Mouse (Mus musculus) ovary, adult 18-20 months (tissue): ENCODE measurements around the gene Syn3.

ENCODE experiments used
- DNase-seq: peaks from one replicate; pipeline ENCODE4 v3.0.0; 2022; ENCODE audit warnings: low spot score, mixed read lengths

Syn3 gene

DNA sequence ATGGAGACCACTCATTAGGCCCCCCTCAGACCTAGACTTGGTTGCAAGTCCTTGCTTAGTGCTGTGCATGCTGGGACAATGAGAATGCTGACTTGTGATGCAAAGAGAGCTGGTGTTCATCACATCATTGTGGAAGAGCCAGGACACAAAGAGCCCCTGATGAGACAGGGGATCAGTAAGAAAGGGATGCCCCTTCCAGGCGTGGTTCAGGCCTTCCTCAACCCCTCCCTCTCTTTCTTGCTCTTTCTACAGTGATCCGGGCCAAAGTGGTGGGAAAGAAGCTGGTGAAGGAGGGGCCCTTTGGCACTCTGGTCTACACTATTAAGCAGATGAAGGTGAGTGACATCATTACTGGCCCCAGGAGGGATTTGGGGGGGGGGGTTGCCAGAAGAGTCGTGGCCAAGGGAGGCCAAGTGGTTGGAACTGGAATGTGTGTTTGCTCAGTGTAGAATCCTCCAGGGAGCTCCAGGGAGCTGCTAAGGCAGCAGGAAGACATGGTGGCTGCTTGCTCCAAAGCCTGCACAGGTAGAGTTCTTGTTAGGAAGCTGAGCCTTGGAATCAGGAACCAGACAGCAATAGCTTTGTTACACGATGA, 160.5 kb downstream of the Syn3 start:
- DNase-seq, result no peak

GRCm38 (mm10) chr10:86337239-86337638, 161.5 kb downstream of the Syn3 start:
- DNase-seq, result no peak

GRCm38 (mm10) chr10:86336506-86336905, 162.2 kb downstream of the Syn3 start:
- no peak for DNase-seq

- DNase-seq, result no peak
These were observed 164.1 kb downstream of the Syn3 start for GRCm38 (mm10) chr10:86334581-86334980.

GRCm38 (mm10) chr10:86332942-86333341, 165.8 kb downstream of the Syn3 start:
- DNase-seq, result no peak

GRCm38 (mm10) chr10:86331681-86332281, 166.9 kb downstream of the Syn3 start:
- peak; percentile 55 for DNase-seq

- DNase-seq, result no peak
These were observed 167.6 kb downstream of the Syn3 start for GRCm38 (mm10) chr10:86330993-86331680.

DNA sequence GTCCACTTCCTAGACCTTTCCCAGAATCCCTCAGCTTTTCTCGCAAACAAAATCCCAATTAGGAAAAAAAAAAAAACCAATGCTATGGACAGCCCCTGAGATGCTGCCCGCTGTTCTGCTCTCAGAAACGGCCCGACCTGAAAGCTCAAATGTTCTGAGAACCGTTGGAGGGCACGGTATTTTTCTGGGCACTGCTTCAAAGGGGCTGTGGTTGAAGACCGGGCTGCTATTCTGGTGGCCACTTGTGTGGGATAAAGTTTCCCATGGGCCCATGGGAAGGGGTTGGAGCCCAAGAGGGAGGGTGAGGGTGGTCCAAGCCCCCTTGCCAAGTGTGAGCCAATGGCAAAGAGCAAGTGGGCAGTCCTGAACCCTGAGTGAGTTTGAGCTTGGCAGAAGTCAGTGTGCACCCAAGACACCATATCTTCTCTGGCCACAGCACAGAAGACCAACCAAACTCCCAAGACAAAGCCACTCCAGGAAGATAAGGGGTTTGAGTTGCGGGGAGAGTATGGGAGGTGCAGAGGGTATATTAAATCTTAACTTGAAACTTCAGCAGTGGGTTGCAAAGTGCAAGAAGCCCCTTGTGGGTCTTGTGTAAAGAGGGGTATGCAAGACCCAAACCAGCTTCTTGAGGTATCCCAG, 169.3 kb downstream of the Syn3 start:
- no peak for DNase-seq

GRCm38 (mm10) chr10:86328691-86329090, 170.0 kb downstream of the Syn3 start:
- DNase-seq, result no peak

GRCm38 (mm10) chr10:86328143-86328542, 170.6 kb downstream of the Syn3 start:
- no peak for DNase-seq

DNA sequence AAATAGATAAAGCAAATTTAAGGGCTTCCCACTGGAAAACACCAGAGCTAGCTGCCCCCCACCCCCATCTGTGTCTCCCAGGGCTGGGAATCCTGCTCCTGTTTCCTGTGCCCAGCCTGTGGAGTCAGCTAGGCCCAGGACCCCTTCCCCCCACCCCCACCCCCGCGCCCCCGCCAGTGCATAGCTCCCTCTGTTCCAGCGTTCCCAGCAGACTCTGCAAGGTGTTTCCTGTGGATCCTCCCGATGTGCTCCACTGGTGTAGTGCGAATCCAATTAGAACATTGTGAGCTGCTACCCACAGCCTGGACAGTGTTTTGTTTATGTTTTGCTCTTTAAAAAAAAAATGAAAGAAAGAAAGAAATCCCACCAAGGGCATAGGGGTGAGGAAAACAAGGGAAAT, 173.4 kb downstream of the Syn3 start:
- DNase-seq, result no peak

DNA sequence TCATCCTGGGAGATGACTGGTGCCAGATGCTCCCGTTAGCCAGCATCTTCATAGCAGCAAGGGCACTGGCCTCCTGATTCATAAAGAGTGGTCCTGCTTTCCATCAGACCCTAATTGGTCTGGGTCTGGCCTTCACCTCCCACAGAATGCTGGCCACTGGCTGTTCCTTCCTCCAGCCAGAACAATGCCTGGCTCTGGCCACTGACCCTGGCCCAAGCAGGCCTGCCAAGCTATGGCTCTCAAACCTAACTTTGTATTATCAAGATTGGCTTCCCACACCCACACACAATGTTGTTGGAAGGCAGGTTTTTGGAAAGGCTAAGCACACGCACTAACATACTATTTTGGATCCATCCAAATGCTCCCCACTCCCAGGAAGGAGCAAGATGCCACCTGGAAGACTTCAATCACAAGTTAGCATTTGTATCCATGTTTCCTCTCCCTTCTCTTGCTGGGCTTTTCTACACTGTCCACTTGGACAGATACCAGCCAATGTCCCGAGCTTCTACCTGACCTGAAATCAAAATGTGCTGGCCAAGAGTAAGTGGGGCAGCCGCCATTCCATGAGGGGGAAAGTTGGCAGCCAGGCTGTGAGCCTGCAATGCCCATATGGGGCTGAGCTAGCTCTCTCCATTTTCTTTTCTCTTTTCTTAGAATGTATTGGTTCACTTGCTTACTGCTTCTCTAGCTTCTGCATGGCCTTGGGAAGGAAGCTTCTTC, 175.3 kb downstream of the Syn3 start:
- no peak for DNase-seq

- no peak for DNase-seq
These were observed 176.7 kb downstream of the Syn3 start for GRCm38 (mm10) chr10:86322006-86322405.

GRCm38 (mm10) chr10:86321194-86321593, 177.5 kb downstream of the Syn3 start:
- no peak for DNase-seq

GRCm38 (mm10) chr10:86320204-86320603, 178.5 kb downstream of the Syn3 start:
- no peak for DNase-seq

DNA sequence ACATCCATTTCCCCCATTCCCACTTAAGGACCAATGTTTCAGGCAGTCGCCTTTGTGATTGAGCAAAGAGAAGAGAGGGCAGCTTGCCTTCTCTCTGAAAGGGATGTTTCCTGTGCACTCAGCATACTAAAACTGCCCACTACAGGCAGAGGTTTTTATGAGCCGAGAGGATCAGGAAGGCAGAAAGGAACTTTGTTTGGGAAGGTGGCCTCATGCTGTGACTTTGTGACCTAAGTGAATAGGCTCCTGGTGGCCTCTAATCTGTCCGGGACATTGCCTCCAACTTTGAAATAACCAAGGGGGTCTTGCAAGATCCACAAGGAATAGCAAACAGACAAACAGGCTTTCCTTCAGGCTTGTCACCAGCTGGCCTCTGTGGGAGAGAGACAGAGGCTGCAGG, 179.2 kb downstream of the Syn3 start:
- DNase-seq, result no peak

- no peak for DNase-seq
These were observed 180.1 kb downstream of the Syn3 start for GRCm38 (mm10) chr10:86318552-86319140.

GRCm38 (mm10) chr10:86317633-86318032, 181.1 kb downstream of the Syn3 start:
- no peak for DNase-seq

DNA sequence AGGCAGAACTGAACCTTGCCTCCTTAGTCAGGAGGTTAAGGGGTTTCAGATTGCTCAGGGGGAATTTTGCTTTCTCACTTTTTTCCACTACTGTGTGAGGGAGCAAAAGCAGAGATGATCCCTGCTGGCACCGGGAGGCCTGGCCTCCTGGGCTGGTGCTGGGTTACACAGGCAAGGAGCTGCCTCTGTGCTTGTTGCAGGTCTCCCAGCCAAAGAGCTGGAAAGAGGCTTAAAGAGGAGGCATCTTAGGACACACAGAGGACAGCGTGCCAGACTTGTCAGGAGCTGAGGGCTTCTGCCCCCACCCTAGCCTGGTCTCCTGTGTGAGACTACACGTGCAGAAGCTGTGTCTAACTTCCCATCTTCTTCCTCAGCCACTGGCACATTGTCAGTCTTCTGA, 183.2 kb downstream of the Syn3 start:
- DNase-seq, result no peak

DNA sequence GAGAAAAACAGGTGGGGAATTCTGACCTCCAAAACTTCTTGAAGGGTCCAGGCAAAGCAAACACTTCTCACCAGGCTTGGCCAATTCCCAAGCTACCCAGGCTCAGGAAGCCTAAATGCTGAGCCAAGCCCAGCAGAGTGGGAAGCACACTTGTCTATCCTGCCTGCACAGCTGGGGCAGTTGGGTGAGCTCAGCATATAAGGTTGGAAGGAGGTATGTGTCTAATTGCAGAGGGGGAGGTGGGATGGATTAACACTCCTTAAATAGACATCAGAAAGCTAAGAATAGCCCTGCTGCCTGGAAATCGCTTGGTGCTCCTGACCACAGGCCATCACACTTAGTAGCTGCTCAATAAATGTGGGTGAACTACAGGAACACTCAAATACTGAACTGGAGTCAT, 185.2 kb downstream of the Syn3 start:
- DNase-seq, result no peak

GRCm38 (mm10) chr10:86312976-86313375, 185.7 kb downstream of the Syn3 start:
- DNase-seq, result no peak

DNA sequence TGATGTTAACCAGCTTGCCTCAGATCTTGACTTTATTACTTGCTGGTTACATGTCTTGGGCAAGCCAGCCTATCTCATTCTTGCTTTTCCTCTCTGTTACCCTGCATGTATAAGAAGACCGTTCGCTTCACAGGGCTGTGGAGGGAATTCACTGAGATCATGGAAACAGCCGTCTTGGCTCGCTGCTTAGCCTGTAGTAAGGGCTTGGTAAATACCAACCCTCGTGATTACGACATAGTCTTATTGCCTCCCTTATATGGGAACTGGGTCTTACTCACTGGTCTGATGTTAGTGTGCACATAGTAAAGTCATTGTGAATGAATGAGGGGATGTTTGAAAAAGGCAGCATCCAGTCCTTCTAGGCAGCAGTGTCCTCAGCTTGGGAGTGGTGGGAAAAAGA, 188.2 kb downstream of the Syn3 start:
- no peak for DNase-seq
